Mouse (Mus musculus) bone marrow macrophage, adult 2 months (primary cell): ENCODE measurements at regions not wholly inside any gene's neighbourhood (a gene's known extent, or its start where the extent isn't known, plus 50 kb on each side); places are given as distances from the start of the nearest gene placed in this dataset.

ENCODE experiments used
- CTCF ChIP-seq: IDR thresholded peaks from 2 replicates; pipeline ENCODE4 v1.5.1; 2012; ENCODE audit warnings: low read depth, mild to moderate bottlenecking, low read length, moderate library complexity
- POLR2A ChIP-seq: IDR thresholded peaks from 2 replicates; pipeline ENCODE4 v1.6.1; 2012; ENCODE audit warnings: mild to moderate bottlenecking, low read depth, low read length, borderline replicate concordance

- TF ChIP-seq CTCF (no peak), POLR2A (no peak)
These were observed 132.3 kb upstream of the Sdk2 start for GRCm38 (mm10) chr11:114199081-114199586.
